In the genomic region with DNA sequence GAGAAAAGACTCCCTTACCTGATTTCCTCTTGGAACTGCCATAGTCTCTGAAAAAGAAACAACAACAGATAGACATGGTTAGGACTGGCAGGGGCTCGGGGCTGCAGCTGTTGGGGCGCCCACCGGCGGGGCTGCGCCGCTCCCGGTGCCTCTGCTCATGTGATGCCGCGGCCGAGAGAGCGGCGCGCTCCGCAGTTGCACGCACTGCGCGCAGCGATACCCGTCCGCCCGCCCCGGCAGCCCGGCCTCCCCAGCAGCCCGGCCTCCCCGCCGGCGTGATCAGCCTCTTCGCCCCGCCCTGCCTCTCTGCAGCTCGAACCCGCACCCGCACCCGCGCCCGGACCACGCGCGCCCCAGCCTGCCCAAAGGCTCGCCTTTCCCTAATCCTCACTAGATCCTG, we compare ENCODE assay signal across 8 mouse cellular contexts.
DNase-seq lines count a peak whose midpoint lies in the region; ATAC-seq and TF ChIP-seq lines count a peak whose summit lies in the region.

No protein-coding gene starts in this region.

- H3K36me3 ChIP-seq in kidney, embryonic 14.5 days (ENCODE audit: control insufficient read depth, insufficient read depth, low read length): no peaks in the 10 kb centered on the region
- H3K36me3 ChIP-seq in forebrain, embryonic 13.5 days (ENCODE audit: poor library complexity, severe bottlenecking): no peaks in the 10 kb centered on the region
- H3K36me3 ChIP-seq in limb, embryonic 12.5 days: no peaks in the 10 kb centered on the region

- no peaks in the 10 kb centered on the region for H3K9me3 ChIP-seq in kidney, embryonic 14.5 days (ENCODE audit: control insufficient read depth, low read length)
- H3K9me3 ChIP-seq in forebrain, embryonic 13.5 days (replicated peaks): no peaks in the 10 kb centered on the region
- H3K9me3 ChIP-seq in limb, embryonic 12.5 days: no peaks in the 10 kb centered on the region

- H3K4me2 ChIP-seq in kidney, embryonic 14.5 days (replicated peaks; ENCODE audit: low read depth, low read length): peak overlapping the region; percentile 79
- H3K4me2 ChIP-seq in forebrain, embryonic 13.5 days: peak overlapping the region; percentile 68
- peak overlapping the region; percentile 83 for H3K4me2 ChIP-seq in limb, embryonic 12.5 days

- H3K4me3 ChIP-seq in kidney, embryonic 14.5 days (ENCODE audit: low read length): peak overlapping the region; percentile 40
- H3K4me3 ChIP-seq in bone marrow macrophage, adult 2 months (ENCODE audit: insufficient read depth, low read length): peak overlapping the region; percentile 33; the same call in 1 of the 2 replicates
- peak overlapping the region; percentile 38 for H3K4me3 ChIP-seq in forebrain, embryonic 13.5 days
- peak overlapping the region; percentile 46 for H3K4me3 ChIP-seq in limb, embryonic 12.5 days (replicated peaks)

- no peak for ATAC-seq in kidney, embryonic 14.5 days (ENCODE audit: low FRiP score, low TSS enrichment)
- peak; percentile 36; the same call in 1 of the 2 replicates for ATAC-seq in forebrain, embryonic 13.5 days
- ATAC-seq in limb, embryonic 12.5 days (ENCODE audit: insufficient number of reproducible peaks, insufficient read depth, low FRiP score, low TSS enrichment, low read depth): no peak

- TF ChIP-seq CTCF in bone marrow macrophage, adult 2 months (IDR thresholded peaks at IDR 0.05; ENCODE audit: low read depth, low read length): no peak

- TF ChIP-seq POLR2A in bone marrow macrophage, adult 2 months (IDR thresholded peaks at IDR 0.05; ENCODE audit: borderline replicate concordance, low read depth, low read length): no peak

- WGBS in kidney, embryonic 14.5 days: 0% methylated on average over 35 of the region's 39 CpGs
- WGBS in forebrain, embryonic 13.5 days: under 1% methylated on average over 35 of the region's 39 CpGs
- WGBS in limb, embryonic 12.5 days: 2% methylated on average over 39 of the region's 39 CpGs

- H3K27me3 ChIP-seq in kidney, embryonic 14.5 days (ENCODE audit: control insufficient read depth, insufficient read depth, low read length): peaks cover 9% of the 10 kb centered on the region; the same call in 1 of the 2 replicates
- H3K27me3 ChIP-seq in forebrain, embryonic 13.5 days: peaks cover 52% of the 10 kb centered on the region
- H3K27me3 ChIP-seq in limb, embryonic 12.5 days: peaks cover 40% of the 10 kb centered on the region

- no peak for DNase-seq in kidney, adult 9 months
- peak; percentile 47 for DNase-seq in retina, embryonic 14.5 days (ENCODE audit: low spot score)
- DNase-seq in urinary bladder, adult 2 months (ENCODE audit: low spot score): no peak
- no peak for DNase-seq in Muller cell, postnatal 12 days (ENCODE audit: inconsistent ontology term)

- H3K27ac ChIP-seq in kidney, embryonic 14.5 days (ENCODE audit: low read depth, low read length): no peak overlapping the region
- no peak overlapping the region for H3K27ac ChIP-seq in bone marrow macrophage, adult 2 months (ENCODE audit: insufficient read depth, low read depth, low read length)
- no peak overlapping the region for H3K27ac ChIP-seq in forebrain, embryonic 13.5 days
- H3K27ac ChIP-seq in limb, embryonic 12.5 days: no peak overlapping the region

- H3K9ac ChIP-seq in kidney, embryonic 14.5 days (ENCODE audit: low read depth, low read length): peak overlapping the region; percentile 28
- H3K9ac ChIP-seq in forebrain, embryonic 13.5 days: peak overlapping the region; percentile 48
- H3K9ac ChIP-seq in limb, embryonic 12.5 days (replicated peaks): peak overlapping the region; percentile 55

- H3K4me1 ChIP-seq in kidney, embryonic 14.5 days (ENCODE audit: control insufficient read depth, insufficient read depth, low read length): peaks cover 14% of the 10 kb centered on the region
- H3K4me1 ChIP-seq in bone marrow macrophage, adult 2 months (ENCODE audit: control insufficient read depth, insufficient read depth, low read length): no peaks in the 10 kb centered on the region
- H3K4me1 ChIP-seq in forebrain, embryonic 13.5 days: peaks cover 25% of the 10 kb centered on the region
- peaks cover 40% of the 10 kb centered on the region for H3K4me1 ChIP-seq in limb, embryonic 12.5 days (replicated peaks)
